Mouse (Mus musculus) MEL (cell line): ENCODE measurements around the gene Cep104.

ENCODE experiments used
- MEF2A ChIP-seq: IDR thresholded peaks from 2 replicates; pipeline ENCODE4 v1.6.1; 2014; ENCODE audit warnings: low read depth, mild to moderate bottlenecking, inconsistent platforms, low read length, improper control_type of control experiment; ENCODE audit not compliant: poor library complexity, insufficient replicate concordance, severe bottlenecking; ENCODE audit errors: extremely low read depth
- MYB ChIP-seq: IDR thresholded peaks from 2 replicates; pipeline ENCODE4 v1.6.1; 2011; ENCODE audit warnings: mild to moderate bottlenecking, low read depth, low read length, improper control_type of control experiment
- POLR2A ChIP-seq, 2 experiments: IDR thresholded peaks; 2 replicates each; pipeline ENCODE4 v1.6.1; 2011 to 2012; ENCODE audit warnings: low read length in 2 of 2, mild to moderate bottlenecking in 2 of 2, control low read depth in 1 of 2, improper control_type of control experiment in 1 of 2, low read depth in 1 of 2, moderate library complexity in 1 of 2; ENCODE audit not compliant: control insufficient read depth in 1 of 2, insufficient read depth in 1 of 2, poor library complexity in 1 of 2
- TAL1 ChIP-seq: IDR thresholded peaks from 2 replicates; pipeline ENCODE4 v1.6.1; 2012; ENCODE audit warnings: mild to moderate bottlenecking, inconsistent platforms, low read length, moderate library complexity, mixed read lengths
- ZNF384 ChIP-seq: IDR thresholded peaks from 2 replicates; pipeline ENCODE4 v1.6.1; 2012; ENCODE audit warnings: low read depth, mild to moderate bottlenecking, inconsistent platforms, low read length, improper control_type of control experiment

DNA sequence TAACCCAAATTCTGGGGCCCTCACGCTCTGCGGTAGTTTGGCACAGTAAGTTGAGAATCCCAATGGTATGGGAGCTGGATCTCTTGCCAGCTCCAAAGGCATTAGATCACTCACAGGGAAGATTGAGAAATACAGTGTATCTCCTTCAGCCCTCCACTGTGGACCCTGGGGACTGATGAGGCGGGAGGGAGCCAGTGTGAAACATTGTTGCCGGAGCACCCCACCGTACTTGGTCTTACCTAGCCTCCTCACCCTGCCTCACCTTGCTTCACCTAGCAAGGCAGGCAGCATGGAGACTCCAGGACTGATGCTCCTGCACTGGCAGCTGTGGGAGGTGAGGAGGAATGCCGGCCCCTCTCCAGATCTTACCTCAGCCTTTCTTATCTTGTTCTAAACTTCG lies 80.5 kb downstream of the Cep104 start:
- TF ChIP-seq MEF2A, result no peak
- no peak for TF ChIP-seq TAL1
- TF ChIP-seq ZNF384, result no peak
- TF ChIP-seq MYB, result no peak
- TF ChIP-seq POLR2A (IDR thresholded peaks at IDR 0.05; ENCODE audit: control insufficient read depth in 1 of 2, insufficient read depth in 1 of 2, low read depth in 1 of 2, low read length in 2 of 2, poor library complexity in 1 of 2), result no peak
